Mouse (Mus musculus): ENCODE measurements around the gene Hcst. TPM values are rescaled to one million over a fixed set of nuclear protein-coding genes. Genes with fewer than 3 reads are reported as not detected.

Gene Hcst
- polyA plus RNA-seq, 1 experiment from 2014 or later, result 9.3 TPM

DNA sequence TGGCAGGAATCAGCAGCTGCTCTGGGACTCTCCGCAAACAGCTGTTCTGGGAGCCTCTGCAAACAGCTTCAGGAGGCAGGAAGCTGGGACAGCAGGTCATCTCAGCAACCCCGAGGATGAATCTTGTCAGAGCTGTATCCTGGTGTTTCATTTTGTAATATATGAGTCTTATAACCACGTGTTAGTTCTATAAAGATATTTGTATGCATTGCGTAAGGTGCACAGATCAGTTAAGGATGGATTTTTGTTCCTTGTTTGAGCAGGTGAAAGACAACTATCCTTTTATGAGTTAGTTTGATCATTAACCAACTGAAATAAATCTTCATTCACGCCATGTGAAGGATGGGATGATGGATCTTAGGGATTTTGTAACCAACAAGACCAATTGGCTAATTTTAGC lies 39.6 kb downstream of the Hcst start:
- WGBS (ENCODE audit: missing documents), result 60% methylated on average over 5 of the region's 5 CpGs
- H3K4me3 ChIP-seq (ENCODE audit: inconsistent target), result no peak overlapping the region
- no peak overlapping the region for H3K27ac ChIP-seq
- H3K36me3 ChIP-seq (ENCODE audit: inconsistent target), result no peaks in the 10 kb centered on the region
- no peaks in the 10 kb centered on the region for H3K79me2 ChIP-seq (ENCODE audit: inconsistent target)

DNA sequence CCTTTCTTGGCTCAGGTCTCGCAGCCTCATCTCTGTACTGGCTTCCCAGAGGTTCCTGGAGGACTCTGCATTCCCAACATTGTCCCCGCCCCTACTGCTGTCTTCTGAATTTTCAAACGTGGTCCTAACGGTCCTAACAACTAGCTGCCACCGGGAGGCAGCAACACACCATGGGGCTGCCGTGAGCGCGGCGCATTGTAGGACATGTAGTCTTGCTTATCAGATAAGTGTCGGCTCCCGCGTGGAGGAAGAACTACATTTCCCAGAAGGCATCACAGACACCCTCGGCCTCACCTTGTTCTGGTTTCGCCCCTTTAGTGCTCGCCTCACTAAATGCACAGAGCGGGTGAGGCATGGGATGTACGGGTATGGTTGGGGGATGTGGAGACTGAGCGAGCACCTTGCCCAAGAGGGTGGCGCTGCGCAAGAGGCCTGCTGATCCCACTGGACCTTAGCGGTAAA lies 46.1 kb downstream of the Hcst start:
- Histone ChIP-seq H3K36me3 (ENCODE audit: inconsistent target) (no peaks in the 10 kb centered on the region), H3K27ac (no peak overlapping the region), H3K4me3 (ENCODE audit: inconsistent target) (peak overlapping the region; percentile 48), H3K79me2 (ENCODE audit: inconsistent target) (no peaks in the 10 kb centered on the region)
- 4% methylated on average over 21 of the region's 21 CpGs for WGBS (ENCODE audit: missing documents)

Other genes with a start within 250 kb of the Hcst start
- 6.1 to 9.1 TPM (median 8.4 TPM) in 3 replicates for gene Cox7a1, start 235.7 kb downstream of the Hcst start, polyA plus RNA-seq (2018)
- gene Capns1, start 221.0 kb downstream of the Hcst start, polyA plus RNA-seq (2018), result 404 to 602 TPM (median 510 TPM) in 3 replicates
- gene Polr2i, start 187.9 kb downstream of the Hcst start, polyA plus RNA-seq (2018), result 34.2 to 47.5 TPM (median 41.3 TPM) in 3 replicates
- 57.6 to 136 TPM (median 89.3 TPM) in 3 replicates for gene Tbcb, start 187.6 kb downstream of the Hcst start, polyA plus RNA-seq (2018)
- gene Ovol3, start 184.1 kb downstream of the Hcst start, polyA plus RNA-seq (2018), result not detected in 3 replicates
- 0.34 to 0.72 TPM in 2 of 3 replicates, not detected in the other for gene Thap8, start 139.8 kb downstream of the Hcst start, polyA plus RNA-seq (2018)
- gene Wdr62, start 139.4 kb downstream of the Hcst start, polyA plus RNA-seq (2018), result 10.4 to 24.4 TPM (median 15.1 TPM) in 3 replicates
- 0.07 to 0.59 TPM in 2 of 3 replicates, not detected in the other for gene Clip3, start 128.1 kb downstream of the Hcst start, polyA plus RNA-seq (2018)
- 16.1 to 25.9 TPM (median 25.1 TPM) in 3 replicates for gene Alkbh6, start 111.1 kb downstream of the Hcst start, polyA plus RNA-seq (2018)
- 0.30 to 0.82 TPM (median 0.74 TPM) in 3 replicates for gene Syne4, start 105.0 kb downstream of the Hcst start, polyA plus RNA-seq (2018)
- gene E130208F15Rik, start 98.1 kb downstream of the Hcst start, polyA plus RNA-seq (2018), result 0.33 to 0.57 TPM (median 0.33 TPM) in 3 replicates
- 4.6 to 6.7 TPM (median 5.0 TPM) in 3 replicates for gene Sdhaf1, start 96.0 kb downstream of the Hcst start, polyA plus RNA-seq (2018)
- 0.07 TPM in 1 of 3 replicates, not detected in the others for gene Lrfn3, start 57.1 kb downstream of the Hcst start, polyA plus RNA-seq (2018)
- gene Tyrobp, start 6.1 kb downstream of the Hcst start, polyA plus RNA-seq (2018), result 2,505 to 4,301 TPM (median 3,819 TPM) in 3 replicates
- 3.2 to 8.3 TPM (median 6.3 TPM) in 3 replicates for gene Nfkbid, start 1.9 kb upstream of the Hcst start, polyA plus RNA-seq (2018)
- gene Aplp1, start 25.7 kb upstream of the Hcst start, polyA plus RNA-seq (2018), result 0.67 to 1.3 TPM (median 0.75 TPM) in 3 replicates
- not detected in 3 replicates for gene Kirrel2, start 37.8 kb upstream of the Hcst start, polyA plus RNA-seq (2018)
- gene Nphs1, start 38.5 kb upstream of the Hcst start, polyA plus RNA-seq (2018), result not detected in 3 replicates
- gene Prodh2, start 73.8 kb upstream of the Hcst start, polyA plus RNA-seq (2018), result not detected in 3 replicates
- 0.09 to 0.30 TPM (median 0.16 TPM) in 3 replicates for gene Arhgap33, start 115.2 kb upstream of the Hcst start, polyA plus RNA-seq (2018)
- 3.0 to 7.5 TPM (median 3.9 TPM) in 3 replicates for gene Hspb6, start 132.3 kb upstream of the Hcst start, polyA plus RNA-seq (2018)
- gene Proser3, start 132.4 kb upstream of the Hcst start, polyA plus RNA-seq (2018), result 1.8 to 5.6 TPM (median 2.0 TPM) in 3 replicates
- 18.0 to 27.7 TPM (median 25.4 TPM) in 3 replicates for gene Lin37, start 140.0 kb upstream of the Hcst start, polyA plus RNA-seq (2018)
- gene U2af1l4, start 143.4 kb upstream of the Hcst start, polyA plus RNA-seq (2018), result 61.4 to 79.9 TPM (median 65.3 TPM) in 3 replicates
- 0.69 to 3.4 TPM (median 0.84 TPM) in 3 replicates for gene Gm49396, start 143.5 kb upstream of the Hcst start, polyA plus RNA-seq (2018)
- 123 to 220 TPM (median 157 TPM) in 3 replicates for gene Psenen, start 143.8 kb upstream of the Hcst start, polyA plus RNA-seq (2018)
- 0.68 TPM in 1 of 3 replicates, not detected in the others for gene Igflr1, start 145.6 kb upstream of the Hcst start, polyA plus RNA-seq (2018)
- gene Kmt2b, start 168.9 kb upstream of the Hcst start, polyA plus RNA-seq (2018), result 13.9 to 35.4 TPM (median 16.1 TPM) in 3 replicates
- gene Zbtb32, start 179.1 kb upstream of the Hcst start, polyA plus RNA-seq (2018), result 0.14 TPM in 1 of 3 replicates, not detected in the others
- gene Upk1a, start 193.0 kb upstream of the Hcst start, polyA plus RNA-seq (2018), result 0.46 TPM in 1 of 3 replicates, not detected in the others
- gene Cox6b1, start 206.3 kb upstream of the Hcst start, polyA plus RNA-seq (2018), result 333 to 597 TPM (median 504 TPM) in 3 replicates
- not detected in 3 replicates for gene Etv2, start 216.0 kb upstream of the Hcst start, polyA plus RNA-seq (2018)
- gene Rbm42, start 230.5 kb upstream of the Hcst start, polyA plus RNA-seq (2018), result 49.7 to 73.5 TPM (median 66.3 TPM) in 3 replicates
- gene Haus5, start 245.1 kb upstream of the Hcst start, polyA plus RNA-seq (2018), result 4.8 to 11.7 TPM (median 6.3 TPM) in 3 replicates